Mouse (Mus musculus) limb, embryonic 10.5 days (tissue): ENCODE measurements at regions not wholly inside any gene's neighbourhood (a gene's known extent, or its start where the extent isn't known, plus 50 kb on each side); places are given as distances from the start of the nearest gene placed in this dataset.

Experiments used
- DNase-seq: peaks from one replicate; pipeline ENCODE4 v3.0.0-alpha.2; 2017; ENCODE audit warnings: low spot score
- H3K27ac ChIP-seq: fragments of 300-500 bp; sonication (generic); 2 replicates; pipeline ENCODE4 v1.5.1; 2016; ENCODE audit warnings: mild to moderate bottlenecking
- H3K27me3 ChIP-seq: fragments of 300-500 bp; sonication (generic); 2 replicates; pipeline ENCODE4 v1.6.1; 2016; ENCODE audit warnings: low read depth, mild to moderate bottlenecking; ENCODE audit not compliant: poor library complexity, severe bottlenecking
- H3K36me3 ChIP-seq: fragments of 300-500 bp; sonication (generic); 2 replicates; pipeline ENCODE4 v1.6.1; 2016; ENCODE audit warnings: mild to moderate bottlenecking, moderate library complexity
- H3K4me1 ChIP-seq: fragments of 300-500 bp; sonication (generic); 2 replicates; pipeline ENCODE4 v1.6.1; 2016
- H3K4me3 ChIP-seq: fragments of 300-500 bp; sonication (generic); 2 replicates; pipeline ENCODE4 v1.5.1; 2016; ENCODE audit warnings: mild to moderate bottlenecking, moderate library complexity
- H3K9me3 ChIP-seq: fragments of 300-500 bp; sonication (generic); replicated peaks from 2 replicates; pipeline ENCODE4 v1.6.1; 2016; ENCODE audit warnings: mild to moderate bottlenecking
- WGBS: fragments of 180-500 bp; shearing (Covaris S2); methylation state at CpG from one replicate; pipeline ENCODE4 v1.1.7; 2016; 5-methylcytosine and 5-hydroxymethylcytosine counted together

GRCm38 (mm10) chr2:128241280-128241665 is 115.4 kb downstream of the Bcl2l11 start:
- H3K4me1 ChIP-seq = peaks cover 19% of the 10 kb centered on the region
- 21% methylated on average over 3 of the region's 3 CpGs for WGBS
- no peak overlapping the region for H3K4me3 ChIP-seq
- no peaks in the 10 kb centered on the region for H3K27me3 ChIP-seq
- peak overlapping the region; percentile 74 for H3K27ac ChIP-seq
- no peak for DNase-seq
- H3K9me3 ChIP-seq = no peaks in the 10 kb centered on the region
- H3K36me3 ChIP-seq = no peaks in the 10 kb centered on the region

GRCm38 (mm10) chr2:128245544-128245943 is 119.7 kb downstream of the Bcl2l11 start:
- 84% methylated on average over 10 of the region's 10 CpGs for WGBS
- H3K27me3 ChIP-seq = no peaks in the 10 kb centered on the region

GRCm38 (mm10) chr2:128247967-128248366 is 122.1 kb downstream of the Bcl2l11 start:
- 20% methylated on average over 4 of the region's 4 CpGs for WGBS
- Histone ChIP-seq H3K4me1 (peaks cover 10% of the 10 kb centered on the region), H3K36me3 (no peaks in the 10 kb centered on the region), H3K27ac (0 out of 2 replicates have a peak overlapping the region, but pooled peaks have one; percentile 5), H3K4me3 (no peak overlapping the region), H3K27me3 (no peaks in the 10 kb centered on the region), H3K9me3 (no peaks in the 10 kb centered on the region)
- DNase-seq = no peak

More at GRCm38 (mm10) chr2:128245544-128245943, 119.7 kb downstream of the Bcl2l11 start:
- no peaks in the 10 kb centered on the region for H3K9me3 ChIP-seq
- no peak for DNase-seq
- no peaks in the 10 kb centered on the region for H3K36me3 ChIP-seq
- H3K4me1 ChIP-seq = peaks cover 22% of the 10 kb centered on the region
- no peak overlapping the region for H3K4me3 ChIP-seq
- no peak overlapping the region; the same call in 1 of the 2 replicates for H3K27ac ChIP-seq

- no peaks in the 10 kb centered on the region for H3K27me3 ChIP-seq
- no peaks in the 10 kb centered on the region for H3K36me3 ChIP-seq
- H3K27ac ChIP-seq = no peak overlapping the region
- DNase-seq = no peak
- H3K4me3 ChIP-seq = no peak overlapping the region
- peaks cover 10% of the 10 kb centered on the region for H3K4me1 ChIP-seq
- no peaks in the 10 kb centered on the region for H3K9me3 ChIP-seq
- 95% methylated on average over 4 of the region's 4 CpGs for WGBS
Observed at GRCm38 (mm10) chr2:128249188-128249587, 123.3 kb downstream of the Bcl2l11 start.

- Histone ChIP-seq H3K4me3 (no peak overlapping the region), H3K27ac (no peak overlapping the region), H3K4me1 (peaks cover 10% of the 10 kb centered on the region), H3K36me3 (no peaks in the 10 kb centered on the region), H3K27me3 (no peaks in the 10 kb centered on the region), H3K9me3 (no peaks in the 10 kb centered on the region)
- WGBS = 85% methylated on average over 2 of the region's 2 CpGs
- no peak for DNase-seq
Observed at GRCm38 (mm10) chr2:128249607-128250006, 123.8 kb downstream of the Bcl2l11 start.

GRCm38 (mm10) chr2:128250841-128251240 is 125.0 kb downstream of the Bcl2l11 start:
- Histone ChIP-seq H3K4me3 (no peak overlapping the region), H3K36me3 (no peaks in the 10 kb centered on the region), H3K27me3 (no peaks in the 10 kb centered on the region), H3K9me3 (no peaks in the 10 kb centered on the region), H3K4me1 (peaks cover 6% of the 10 kb centered on the region), H3K27ac (no peak overlapping the region)
- no peak for DNase-seq
- WGBS = 83% methylated on average over 4 of the region's 4 CpGs

GRCm38 (mm10) chr2:128256651-128257050 is 130.8 kb downstream of the Bcl2l11 start:
- H3K27me3 ChIP-seq = no peaks in the 10 kb centered on the region
- no peaks in the 10 kb centered on the region for H3K36me3 ChIP-seq
- H3K9me3 ChIP-seq = no peaks in the 10 kb centered on the region
- no peaks in the 10 kb centered on the region for H3K4me1 ChIP-seq
- 78% methylated on average over 6 of the region's 6 CpGs for WGBS
- no peak overlapping the region for H3K4me3 ChIP-seq
- DNase-seq = no peak
- H3K27ac ChIP-seq = no peak overlapping the region

GRCm38 (mm10) chr2:128257262-128257661 is 131.4 kb downstream of the Bcl2l11 start:
- Histone ChIP-seq H3K4me3 (no peak overlapping the region), H3K27me3 (no peaks in the 10 kb centered on the region), H3K27ac (no peak overlapping the region), H3K9me3 (no peaks in the 10 kb centered on the region), H3K36me3 (no peaks in the 10 kb centered on the region), H3K4me1 (no peaks in the 10 kb centered on the region)
- 88% methylated on average over 9 of the region's 9 CpGs for WGBS
- DNase-seq = no peak

GRCm38 (mm10) chr2:128263880-128264279 is 138.0 kb downstream of the Bcl2l11 start:
- 92% methylated on average over 3 of the region's 3 CpGs for WGBS
- no peak for DNase-seq
- H3K36me3 ChIP-seq = no peaks in the 10 kb centered on the region
- H3K9me3 ChIP-seq = no peaks in the 10 kb centered on the region
- no peak overlapping the region for H3K27ac ChIP-seq
- H3K27me3 ChIP-seq = no peaks in the 10 kb centered on the region
- peaks cover 13% of the 10 kb centered on the region for H3K4me1 ChIP-seq
- H3K4me3 ChIP-seq = no peak overlapping the region

GRCm38 (mm10) chr2:128265014-128265990 is 139.5 kb downstream of the Bcl2l11 start:
- H3K36me3 ChIP-seq = no peaks in the 10 kb centered on the region
- H3K9me3 ChIP-seq = no peaks in the 10 kb centered on the region
- 38% methylated on average over 9 of the region's 9 CpGs for WGBS
- no peak overlapping the region for H3K4me3 ChIP-seq
- H3K27ac ChIP-seq = peak overlapping the region; percentile 53; the same call in 1 of the 2 replicates
- H3K4me1 ChIP-seq = peaks cover 13% of the 10 kb centered on the region
- H3K27me3 ChIP-seq = no peaks in the 10 kb centered on the region
- DNase-seq = no peak

GRCm38 (mm10) chr2:128270377-128271129 is 144.7 kb downstream of the Bcl2l11 start:
- H3K27ac ChIP-seq = no peak overlapping the region
- WGBS = 59% methylated on average over 9 of the region's 9 CpGs
- no peaks in the 10 kb centered on the region for H3K36me3 ChIP-seq

GRCm38 (mm10) chr2:128272789-128273188 is 147.0 kb downstream of the Bcl2l11 start:
- H3K27me3 ChIP-seq = no peaks in the 10 kb centered on the region; the same call in 1 of the 2 replicates
- no peak overlapping the region for H3K4me3 ChIP-seq
- no peak for DNase-seq
- H3K4me1 ChIP-seq = peaks cover 9% of the 10 kb centered on the region
- H3K36me3 ChIP-seq = no peaks in the 10 kb centered on the region
- H3K27ac ChIP-seq = no peak overlapping the region
- no peaks in the 10 kb centered on the region for H3K9me3 ChIP-seq
- WGBS = 13% methylated on average over 7 of the region's 7 CpGs

More at GRCm38 (mm10) chr2:128270377-128271129, 144.7 kb downstream of the Bcl2l11 start:
- no peak for DNase-seq
- H3K27me3 ChIP-seq = no peaks in the 10 kb centered on the region; the same call in 1 of the 2 replicates
- peaks cover 8% of the 10 kb centered on the region for H3K4me1 ChIP-seq
- H3K9me3 ChIP-seq = no peaks in the 10 kb centered on the region
- H3K4me3 ChIP-seq = no peak overlapping the region

- Histone ChIP-seq H3K27me3 (no peaks in the 10 kb centered on the region; the same call in 1 of the 2 replicates), H3K27ac (no peak overlapping the region), H3K4me1 (peaks cover 14% of the 10 kb centered on the region), H3K4me3 (no peak overlapping the region), H3K9me3 (no peaks in the 10 kb centered on the region), H3K36me3 (no peaks in the 10 kb centered on the region)
- DNase-seq = no peak
- 55% methylated on average over 4 of the region's 4 CpGs for WGBS
Observed at GRCm38 (mm10) chr2:128273292-128273691, 147.5 kb downstream of the Bcl2l11 start.
